Mouse (Mus musculus) left cerebral cortex, postnatal 25 days (tissue): ENCODE data around the gene Mprip. TPM values are rescaled to one million over a fixed set of nuclear protein-coding genes. Genes with fewer than 3 reads are reported as not detected.
"Not testable (repeated sequence)": the region's sequence is repeated elsewhere in the genome, so short reads cannot be mapped to it uniquely, and the experiment has no call there.

ENCODE experiments used
- DNase-seq, 2 experiments: peaks; one replicate each; pipeline ENCODE4 v3.0.0; 2022; ENCODE audit warnings: low spot score in 2 of 2, mixed read lengths in 1 of 2
- intact Hi-C: fragments of 180-260 bp; cut with DNase I; formaldehyde crosslinking; loops from one replicate; pipeline ENCODE4 v1.15.1; 2025
- total RNA-seq, 2 experiments: library from RNA; stranded (reverse); gene quantifications; 2 replicates each; pipeline ENCODE4 v1.2.3; 2021

Gene Mprip
- total RNA-seq, 2 experiments from 2014 or later = 276 to 292 TPM

- DNase-seq = peak in 1 of 2 experiments; percentile 73
- intact Hi-C loops = no loop called here
Measured at GRCm38 (mm10) chr11:59697572-59697971, 36.5 kb downstream of the Mprip start.

GRCm38 (mm10) chr11:59700787-59701186 lies 39.7 kb downstream of the Mprip start:
- peak in 1 of 2 experiments; percentile 43 for DNase-seq
- intact Hi-C loops = no loop called here

- DNase-seq = no peak
- intact Hi-C loops = loop anchor here (5.0 kb wide), 1 partner anchor 43 kb away; the partner anchor contains the start of gene Mprip
Measured at GRCm38 (mm10) chr11:59705113-59705512, 44.0 kb downstream of the Mprip start.

- intact Hi-C loops = loop anchor here (5.0 kb wide), 1 partner anchor 45 kb away; the partner anchor contains the start of gene Mprip
- peak in 1 of 2 experiments; percentile 34 for DNase-seq
Measured at GRCm38 (mm10) chr11:59707481-59707880, 46.4 kb downstream of the Mprip start.

GRCm38 (mm10) chr11:59707931-59708611 lies 47.0 kb downstream of the Mprip start:
- peak; percentile 68 to 94 for DNase-seq
- intact Hi-C loops = loop anchor here (5.0 kb wide), 1 partner anchor 46 kb away; the partner anchor contains the start of gene Mprip

- DNase-seq = no peak
- intact Hi-C loops = no loop called here
Measured at GRCm38 (mm10) chr11:59715424-59715840, 54.3 kb downstream of the Mprip start.

- intact Hi-C loops = no loop called here
- peak in 1 of 2 experiments; percentile 68 for DNase-seq
Measured at GRCm38 (mm10) chr11:59717801-59718291, 56.7 kb downstream of the Mprip start.

- intact Hi-C loops = no loop called here
Measured at GRCm38 (mm10) chr11:59719185-59719584, 58.1 kb downstream of the Mprip start.

GRCm38 (mm10) chr11:59721385-59721784 lies 60.3 kb downstream of the Mprip start:
- DNase-seq = peak in 1 of 2 experiments; percentile 33
- intact Hi-C loops = no loop called here

More at GRCm38 (mm10) chr11:59719185-59719584, 58.1 kb downstream of the Mprip start:
- DNase-seq = no peak

- DNase-seq = no peak
- intact Hi-C loops = no loop called here
Measured at GRCm38 (mm10) chr11:59727204-59727603, 66.1 kb downstream of the Mprip start.

GRCm38 (mm10) chr11:59731821-59732220 lies 70.7 kb downstream of the Mprip start:
- intact Hi-C loops = loop anchor here (5.0 kb wide), 2 partner anchors 70 to 100 kb away; partner anchors contain the start of gene Mprip
- DNase-seq = no peak

GRCm38 (mm10) chr11:59732407-59733066 lies 71.4 kb downstream of the Mprip start:
- DNase-seq = peak; percentile 58 to 81
- intact Hi-C loops = loop anchor here (5.0 kb wide), 2 partner anchors 70 to 100 kb away; partner anchors contain the start of gene Mprip

GRCm38 (mm10) chr11:59733600-59733999 lies 72.5 kb downstream of the Mprip start:
- intact Hi-C loops = loop anchor here (5.0 kb wide), 2 partner anchors 71 to 101 kb away; partner anchors contain the start of gene Mprip
- not testable (repeated sequence) for DNase-seq

GRCm38 (mm10) chr11:59734335-59734734 lies 73.2 kb downstream of the Mprip start:
- DNase-seq = no peak
- intact Hi-C loops = loop anchor here (5.0 kb wide), 2 partner anchors 72 to 102 kb away; partner anchors contain the start of gene Mprip

- intact Hi-C loops = not testable (repeated sequence)
Measured at GRCm38 (mm10) chr11:59735938-59736337, 74.8 kb downstream of the Mprip start.

GRCm38 (mm10) chr11:59737250-59737649 lies 76.1 kb downstream of the Mprip start:
- DNase-seq = no peak
- intact Hi-C loops = no loop called here

More at GRCm38 (mm10) chr11:59735938-59736337, 74.8 kb downstream of the Mprip start:
- DNase-seq = not testable (repeated sequence)

GRCm38 (mm10) chr11:59739996-59740395 lies 78.9 kb downstream of the Mprip start:
- intact Hi-C loops = no loop called here
- DNase-seq = no peak

- intact Hi-C loops = no loop called here
- DNase-seq = no peak
Measured at GRCm38 (mm10) chr11:59741915-59742314, 80.8 kb downstream of the Mprip start.

- DNase-seq = no peak
- intact Hi-C loops = no loop called here
Measured at GRCm38 (mm10) chr11:59743307-59743706, 82.2 kb downstream of the Mprip start.

- intact Hi-C loops = no loop called here
- peak in 1 of 2 experiments; percentile 41 for DNase-seq
Measured at GRCm38 (mm10) chr11:59743712-59744111, 82.6 kb downstream of the Mprip start.
